Mouse (Mus musculus) olfactory bulb, adult 2 months (tissue): ENCODE measurements at regions not wholly inside any gene's neighbourhood (a gene's known extent, or its start where the extent isn't known, plus 50 kb on each side); places are given as distances from the start of the nearest gene placed in this dataset.

Experiments
- CTCF ChIP-seq: fragments of 200-500 bp; IDR thresholded peaks from 2 replicates; pipeline ENCODE4 v1.5.1; 2012; ENCODE audit warnings: low read depth, mild to moderate bottlenecking, low read length, moderate library complexity; ENCODE audit not compliant: insufficient read depth
- POLR2A ChIP-seq: fragments of 200-500 bp; IDR thresholded peaks from 2 replicates; pipeline ENCODE4 v1.6.1; 2012; ENCODE audit warnings: mild to moderate bottlenecking, low read depth, low read length, moderate library complexity; ENCODE audit not compliant: insufficient read depth

GRCm38 (mm10) chr16:50489244-50489643 is 57.1 kb upstream of the Bbx start:
- TF ChIP-seq POLR2A, result no peak
- no peak for TF ChIP-seq CTCF
